Mouse (Mus musculus) right cerebral cortex, postnatal 25 days (tissue): ENCODE data around the gene Erp44.
A peak's percentile ranks its signal among the peaks of the same experiment; 100 is the strongest.

Experiments
- DNase-seq: peaks from one replicate; pipeline ENCODE4 v3.0.0; 2022

Gene Erp44

DNA sequence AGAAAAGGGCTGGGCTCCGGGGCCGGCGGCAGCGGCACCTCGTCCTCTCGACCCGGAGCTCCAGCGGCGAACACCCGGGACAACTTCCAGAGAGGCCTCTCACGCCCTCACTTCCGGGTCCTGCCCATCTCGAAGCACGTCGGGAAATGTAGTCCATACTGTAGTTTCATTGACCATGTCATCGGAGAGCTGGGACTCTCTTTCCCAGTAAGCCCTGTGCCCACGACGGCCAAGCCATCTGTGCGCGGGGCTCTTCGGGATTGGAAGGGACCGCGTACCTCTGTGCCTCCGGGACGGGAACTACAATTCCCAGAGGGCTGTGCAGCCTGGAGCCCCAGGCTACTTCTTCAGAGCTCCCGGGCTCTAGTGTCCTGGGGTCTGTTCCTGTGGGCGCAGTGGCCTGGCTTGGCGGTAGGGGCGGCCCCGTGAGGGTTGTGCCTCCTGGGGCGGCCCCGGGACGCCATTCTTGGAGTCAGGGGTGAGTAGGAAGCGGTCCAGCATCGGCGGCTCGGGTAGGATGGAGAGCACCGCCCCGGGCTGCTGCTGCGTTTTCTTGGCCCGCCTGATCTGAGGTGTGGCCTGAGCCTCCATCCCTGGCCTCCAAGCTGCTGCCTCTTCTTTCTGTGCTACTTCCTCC lies at the start of gene Erp44, which contains the start of gene Invs:
Gene Erp44, minus strand, starts transcription at position 61 of the 637 bp plus-strand sequence.
Gene Invs, plus strand, starts transcription at position 263 of the 637 bp plus-strand sequence.
- DNase-seq, result peak; percentile 95

DNA sequence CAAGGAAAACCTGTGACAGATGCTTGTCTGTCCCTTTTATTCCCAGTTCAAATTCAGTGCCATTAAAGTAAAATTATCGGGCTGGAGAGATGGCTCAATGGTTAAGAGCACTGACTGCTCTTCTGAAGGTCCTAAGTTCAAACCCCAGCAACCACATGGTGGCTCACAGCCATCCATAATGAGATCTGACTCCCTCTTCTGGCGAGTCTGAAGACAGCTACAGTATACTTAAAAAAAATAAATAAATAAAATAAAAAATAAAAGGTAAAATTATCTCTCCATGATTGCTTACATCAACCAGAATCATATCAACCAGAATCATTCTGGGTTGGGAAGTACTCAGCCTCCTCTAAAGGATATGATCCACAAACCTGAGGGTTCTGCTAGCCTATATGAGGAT lies 48.7 kb upstream of the Erp44 start:
- DNase-seq, result no peak

DNA sequence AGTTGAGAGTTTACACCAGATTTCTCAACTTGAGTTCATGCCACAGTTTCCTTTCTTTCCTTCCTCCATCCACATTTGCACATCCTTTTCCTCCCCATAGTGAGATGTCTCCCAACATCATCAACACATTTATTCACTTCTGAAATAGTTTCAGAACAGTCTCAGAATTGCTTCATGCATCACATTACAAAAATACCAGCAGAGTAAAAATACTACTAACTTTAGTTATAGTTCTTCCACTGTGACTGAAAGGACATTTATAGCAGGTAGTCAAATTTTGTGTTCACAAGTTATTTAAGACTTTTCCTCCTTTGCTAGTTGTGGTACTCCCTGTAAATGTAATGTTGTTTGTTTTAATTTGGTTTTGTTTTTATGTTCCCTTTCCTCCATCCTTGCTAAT lies 47.8 kb upstream of the Erp44 start:
- no peak for DNase-seq

DNA sequence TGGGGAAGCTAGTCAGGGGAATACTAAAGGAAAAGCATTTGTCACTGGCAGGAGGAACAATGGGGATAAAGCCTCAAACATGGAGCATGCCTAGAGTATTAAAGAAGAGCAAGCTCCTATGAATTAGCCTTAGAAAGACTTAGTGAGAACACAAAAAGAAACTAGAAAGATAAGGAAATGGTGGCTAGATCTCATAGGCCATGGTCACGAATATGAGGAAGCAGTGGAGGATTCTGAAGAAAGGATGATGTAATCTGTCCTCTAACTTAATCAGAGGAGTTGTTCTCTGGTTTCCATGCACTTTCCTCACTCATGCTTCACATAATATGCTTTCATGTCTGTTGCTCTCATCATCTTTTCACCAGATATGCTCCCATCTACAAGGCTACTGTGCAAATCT lies 42.7 kb upstream of the Erp44 start:
- DNase-seq, result no peak

DNA sequence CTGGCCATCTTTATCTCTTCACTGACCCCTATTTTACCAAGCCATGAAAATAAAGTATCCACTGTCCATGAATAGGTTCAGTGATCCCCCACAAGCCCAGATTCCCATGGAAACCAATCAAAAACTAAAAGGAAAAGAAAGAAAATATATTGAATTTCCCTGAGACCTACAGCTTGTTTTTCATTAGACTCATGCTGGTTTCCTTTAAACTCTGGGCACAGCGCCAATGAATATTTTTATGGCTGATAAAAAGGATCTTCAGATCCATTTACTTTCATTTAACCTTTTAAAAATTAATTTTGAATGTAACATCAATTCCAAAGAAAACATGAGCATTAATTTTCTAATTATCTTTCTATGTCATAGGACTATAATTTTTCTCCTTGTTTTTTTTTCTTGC lies 41.9 kb upstream of the Erp44 start:
- DNase-seq, result no peak

DNA sequence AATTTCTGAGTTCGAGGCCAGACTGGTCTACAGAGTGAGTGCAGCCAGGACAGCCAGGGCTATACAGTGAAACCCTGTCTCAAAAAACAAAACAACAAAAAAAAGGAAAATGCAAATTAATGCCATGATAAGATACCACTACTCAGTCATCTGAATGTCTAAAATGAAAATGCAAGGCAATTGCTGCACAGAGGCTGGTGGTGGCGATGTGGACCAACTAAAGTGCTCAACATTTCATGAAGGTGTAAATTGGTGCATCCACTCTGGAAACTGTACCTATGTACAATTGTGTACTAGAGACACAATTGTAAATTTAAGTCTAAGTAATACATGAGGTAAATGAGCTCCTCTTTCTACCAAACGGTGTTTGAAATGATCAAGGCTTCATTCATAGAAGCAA lies 36.7 kb upstream of the Erp44 start:
- no peak for DNase-seq

DNA sequence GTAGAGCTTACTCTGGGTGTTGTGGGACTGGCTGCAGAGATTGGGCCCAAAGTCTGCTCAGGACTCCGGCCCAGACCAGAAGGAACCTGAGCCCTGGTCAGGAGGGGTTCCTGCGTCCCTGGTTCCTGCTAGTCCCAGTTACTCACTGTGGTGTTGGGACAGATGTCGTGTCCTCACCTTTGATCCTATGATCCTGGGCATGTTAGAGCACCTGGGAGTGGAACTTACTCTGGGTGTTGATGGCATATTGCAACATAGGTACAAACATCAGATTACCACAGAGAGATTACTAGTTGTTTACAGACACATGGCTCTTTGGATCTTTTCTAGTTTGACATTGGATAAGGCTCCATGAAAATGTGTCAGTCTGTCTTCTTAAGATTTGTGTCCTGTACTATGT lies 35.5 kb upstream of the Erp44 start:
- no peak for DNase-seq

DNA sequence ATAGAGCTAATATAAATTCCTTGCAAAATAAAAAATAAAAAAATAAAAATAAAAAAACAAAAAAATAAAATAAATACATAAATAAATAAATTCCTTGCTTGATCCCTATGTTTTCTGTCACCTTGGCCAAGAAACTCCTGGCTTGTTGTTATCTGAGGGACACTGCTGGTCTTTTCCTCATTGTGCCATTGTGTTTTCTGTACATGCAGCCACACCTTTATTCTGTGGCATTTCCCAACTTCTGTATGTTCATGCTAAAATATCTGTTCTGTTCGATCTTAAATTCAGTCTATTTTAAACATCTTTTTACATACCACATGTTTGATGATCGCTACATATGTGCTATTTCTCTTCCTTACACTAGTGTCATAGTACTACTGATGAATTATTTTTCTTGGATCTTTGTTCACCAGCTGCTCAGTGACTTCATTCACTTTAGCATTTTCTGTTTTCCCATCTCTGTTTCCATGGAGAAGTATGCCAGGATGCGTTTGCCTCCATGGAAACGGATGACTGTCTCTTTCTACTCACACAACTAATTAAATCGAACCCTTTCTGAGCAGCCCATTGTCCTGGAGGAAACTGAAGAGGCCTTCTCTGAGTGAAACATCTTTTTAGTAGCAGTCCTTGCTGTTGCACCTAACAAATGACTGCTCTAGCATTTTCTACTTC lies 7.9 kb upstream of the Erp44 start:
- peak; percentile 10 for DNase-seq

DNA sequence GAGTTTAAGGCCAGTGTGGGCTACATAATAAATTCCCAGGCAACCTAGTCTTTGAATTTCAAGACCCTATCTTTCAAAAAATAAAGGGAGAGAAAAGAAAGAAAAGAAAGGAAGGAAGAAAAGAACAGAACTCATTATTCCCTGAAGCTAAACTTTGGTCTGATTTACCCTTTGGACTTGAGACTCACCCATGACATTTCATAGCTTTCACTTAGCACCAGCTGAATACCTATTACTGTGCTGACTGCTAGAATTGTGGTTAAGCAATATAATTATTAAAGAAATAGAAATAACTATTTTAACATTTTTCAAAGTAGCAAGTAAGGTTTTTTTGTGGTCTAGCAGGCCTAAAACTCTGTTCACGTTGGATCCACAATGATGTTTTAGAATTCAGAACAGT lies 1.8 kb upstream of the Erp44 start:
- DNase-seq, result no peak

DNA sequence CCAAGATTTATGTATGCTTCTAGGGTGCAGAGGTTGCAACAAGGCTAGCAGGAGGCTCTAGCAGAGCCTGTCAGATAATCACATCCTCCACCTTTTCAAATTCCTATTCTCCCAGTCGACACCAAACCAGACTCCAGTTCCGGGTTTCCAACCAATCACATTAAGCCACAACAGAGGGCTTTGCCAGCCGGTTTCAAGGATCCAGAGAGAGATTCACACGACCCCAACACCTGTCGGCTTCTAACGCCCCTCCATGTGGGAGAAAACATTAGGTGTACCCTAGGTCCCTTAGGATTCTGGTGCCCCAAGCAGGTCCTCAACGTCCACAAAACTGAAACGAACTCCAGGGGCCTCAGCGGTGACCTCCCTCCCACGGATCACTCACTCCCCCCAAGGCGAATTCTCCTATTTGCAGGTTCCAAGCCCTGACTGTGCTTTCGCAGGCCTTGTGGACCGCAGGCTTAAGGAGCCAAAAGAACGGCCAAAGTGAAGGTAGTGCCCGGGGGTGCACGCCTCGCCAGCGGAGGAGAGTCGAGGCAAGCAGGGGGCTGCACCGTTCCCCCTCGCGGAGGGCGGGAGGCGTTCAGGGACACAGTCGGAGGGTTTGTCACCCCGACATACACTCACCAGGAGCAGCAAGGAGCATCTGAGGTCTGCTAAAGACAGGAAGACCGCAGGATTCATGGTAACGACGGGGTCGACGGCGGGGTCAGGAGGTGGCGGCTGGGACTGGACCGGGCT lies 431 bp downstream of the Erp44 start:
- DNase-seq, result no peak

DNA sequence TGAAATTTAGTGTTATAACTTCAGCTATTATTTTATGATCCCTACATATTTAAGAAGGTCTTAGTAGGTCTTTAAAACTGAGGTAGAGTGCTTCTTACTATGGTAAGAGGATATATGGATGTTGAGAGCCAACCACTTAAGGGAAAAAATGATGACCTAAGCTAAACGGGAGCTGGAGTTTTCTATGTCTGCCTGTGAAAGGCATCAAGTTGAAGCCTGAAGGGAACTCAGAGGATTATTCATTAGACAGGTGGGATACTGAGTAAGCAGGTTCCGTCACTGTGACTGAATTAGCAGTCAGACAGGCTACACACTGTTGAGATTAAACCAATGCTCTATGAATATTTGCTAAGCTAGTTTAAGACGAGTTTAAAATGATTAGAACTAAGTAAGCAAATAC lies 2.3 kb downstream of the Erp44 start:
- DNase-seq, result no peak

DNA sequence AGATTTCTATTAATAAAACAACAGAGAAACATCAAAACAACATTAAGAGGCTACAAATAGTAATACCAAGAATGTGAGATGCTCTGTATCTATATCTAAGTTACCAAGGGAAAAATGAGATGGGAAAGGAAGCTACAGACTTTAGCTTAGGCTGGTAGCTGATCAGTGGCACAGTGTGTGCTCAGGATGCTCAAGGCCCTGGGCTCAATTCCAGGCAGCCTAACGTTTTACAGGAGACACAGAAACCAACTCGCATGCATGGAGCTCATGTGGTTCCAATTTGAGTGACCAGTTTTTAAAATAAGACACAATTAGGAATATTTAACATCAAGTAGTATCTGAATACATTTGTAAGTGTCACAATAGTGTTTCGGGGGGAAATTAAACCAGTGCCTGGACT lies 3.6 kb downstream of the Erp44 start:
- no peak for DNase-seq

DNA sequence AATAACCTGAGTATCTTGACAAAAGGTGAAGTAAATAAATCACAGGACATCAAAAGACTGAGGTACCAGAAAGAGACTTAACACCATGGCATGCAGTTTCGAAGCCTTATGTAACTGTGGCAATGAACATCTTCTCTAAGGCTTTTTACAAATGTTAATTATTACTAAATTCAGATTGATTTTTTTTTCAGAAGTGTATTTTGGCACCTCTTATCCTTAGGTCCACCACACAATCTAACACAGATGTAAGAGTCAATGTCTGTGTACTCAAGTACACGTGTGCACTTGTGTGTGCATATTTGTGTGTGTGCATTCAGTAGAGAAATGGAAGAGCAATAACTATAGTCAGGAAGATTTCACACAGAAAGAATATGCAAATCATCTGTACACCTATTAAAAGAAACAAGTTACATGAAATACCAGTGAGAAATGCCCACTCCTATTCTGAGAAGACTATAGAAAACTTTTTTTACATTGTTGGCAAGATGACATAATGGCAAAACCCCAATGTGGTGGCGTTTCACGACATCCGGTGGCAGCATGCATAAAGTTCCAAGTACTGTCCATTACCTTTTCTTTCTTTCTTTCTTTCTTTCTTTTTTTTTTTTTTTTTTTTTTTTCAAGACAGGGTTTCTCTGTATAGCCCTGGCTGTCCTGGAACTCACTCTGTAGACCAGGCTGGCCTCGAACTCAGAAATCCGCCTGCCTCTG lies 6.1 kb downstream of the Erp44 start:
- no peak for DNase-seq

DNA sequence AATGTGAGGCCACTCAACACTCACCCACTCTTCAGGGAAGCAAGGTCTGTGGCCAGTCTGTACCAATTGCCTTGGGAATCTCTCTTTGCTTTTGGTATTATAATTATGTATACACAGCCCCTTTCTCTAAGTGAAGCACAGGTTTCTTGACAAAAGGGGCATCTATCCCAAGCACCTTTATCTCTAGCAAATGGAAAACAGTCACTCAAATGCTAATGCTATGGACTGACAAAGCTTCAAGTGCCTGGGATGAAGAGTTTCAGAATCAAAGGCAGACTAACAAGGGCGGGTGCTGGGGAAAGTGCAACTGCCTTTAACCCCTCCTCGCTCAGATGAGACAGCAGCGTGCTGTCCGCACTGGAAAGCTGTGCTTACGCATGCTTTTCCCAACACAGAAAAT lies 7.5 kb downstream of the Erp44 start:
- no peak for DNase-seq

DNA sequence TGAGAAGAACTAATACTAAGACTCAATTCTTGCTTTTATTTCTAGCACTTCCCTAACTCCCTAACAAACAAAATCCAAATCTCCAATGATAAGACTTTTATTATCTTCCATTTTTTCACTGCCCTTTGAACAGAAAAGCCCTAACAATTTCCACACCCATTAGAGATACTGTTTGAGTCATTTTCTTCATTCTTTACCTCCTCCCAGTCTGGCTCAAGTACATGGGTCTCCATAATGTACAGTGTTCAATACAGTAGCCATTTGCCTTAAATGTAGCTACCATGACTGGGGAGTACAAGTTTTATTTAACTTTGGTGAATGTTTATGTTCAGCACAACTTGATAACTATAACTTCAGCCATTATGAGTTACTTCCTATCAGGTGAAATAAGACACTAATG lies 8.8 kb downstream of the Erp44 start:
- DNase-seq, result no peak

DNA sequence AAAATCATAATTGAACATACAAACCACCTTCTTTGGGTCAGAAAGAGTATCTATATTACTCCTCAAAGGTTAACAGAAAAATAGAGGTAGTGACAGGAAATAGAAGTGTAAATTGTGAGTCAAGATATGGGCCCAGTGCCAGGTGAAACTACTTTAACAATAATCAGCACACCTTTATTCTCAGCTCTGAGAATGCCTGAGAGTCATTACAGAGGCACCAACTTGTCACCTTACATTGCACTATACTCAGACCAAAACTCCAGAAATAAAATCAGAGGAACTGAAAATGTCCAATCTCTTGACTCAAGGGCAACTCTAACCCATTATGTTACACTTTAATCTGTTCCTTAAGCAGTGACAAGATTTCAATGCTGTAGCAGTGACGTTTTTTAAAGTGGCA lies 11.2 kb downstream of the Erp44 start:
- DNase-seq, result no peak

DNA sequence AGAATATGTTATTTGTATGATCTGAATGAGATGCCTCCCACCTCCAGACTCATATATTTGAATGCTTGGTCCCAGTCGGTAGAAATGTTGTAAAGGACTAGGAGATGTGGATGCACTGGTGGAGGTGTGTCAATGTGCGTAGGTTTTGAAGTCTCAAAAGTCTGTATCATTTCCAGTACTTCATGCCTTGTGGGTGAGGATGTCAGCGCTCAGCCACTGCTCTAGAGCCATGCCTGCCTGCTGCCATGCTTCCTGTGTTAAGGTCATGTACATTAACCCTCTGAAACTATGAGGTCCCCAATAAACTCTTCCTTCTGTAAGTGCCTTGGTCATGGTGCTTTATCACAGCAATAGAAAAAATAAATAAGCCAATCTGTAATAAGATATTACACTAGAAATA lies 11.7 kb downstream of the Erp44 start:
- no peak for DNase-seq

DNA sequence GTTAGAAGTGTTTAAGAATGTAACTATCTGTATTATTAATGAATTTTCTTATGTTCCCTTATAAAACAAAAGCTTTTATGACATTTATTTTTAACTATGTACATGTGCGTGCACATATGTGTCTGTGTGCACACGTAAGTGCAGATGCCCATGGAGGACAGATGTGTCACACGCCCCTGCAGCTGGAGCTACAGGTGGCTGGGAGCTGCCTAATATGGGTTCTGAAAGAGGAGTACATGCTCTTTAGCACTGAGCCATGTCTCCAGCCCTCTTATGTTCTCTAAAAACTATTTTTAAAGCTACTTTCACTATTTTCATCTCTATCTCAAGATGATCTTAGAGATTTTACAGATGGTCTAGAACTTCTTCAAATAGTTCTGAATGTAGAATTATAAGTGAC lies 21.3 kb downstream of the Erp44 start:
- no peak for DNase-seq

DNA sequence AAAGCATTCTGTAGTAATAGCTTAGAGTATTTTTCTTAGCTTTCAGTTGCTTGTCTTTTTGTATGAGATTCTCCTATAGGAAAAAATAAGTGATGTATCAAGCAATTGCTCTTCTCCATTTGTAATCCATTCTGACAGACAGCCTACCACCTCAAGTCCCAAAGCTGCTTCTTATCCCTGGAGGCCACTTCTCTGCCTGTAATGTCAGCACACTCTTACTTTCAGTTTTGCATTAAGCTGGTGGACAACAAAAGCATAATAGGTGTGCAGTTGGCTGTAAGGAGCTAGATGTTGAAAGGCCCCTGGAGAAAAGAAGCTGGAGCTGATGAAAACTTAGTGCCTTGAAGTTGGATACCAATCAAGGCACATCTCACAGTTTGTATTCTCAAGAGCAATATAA lies 26.1 kb downstream of the Erp44 start:
- no peak for DNase-seq

DNA sequence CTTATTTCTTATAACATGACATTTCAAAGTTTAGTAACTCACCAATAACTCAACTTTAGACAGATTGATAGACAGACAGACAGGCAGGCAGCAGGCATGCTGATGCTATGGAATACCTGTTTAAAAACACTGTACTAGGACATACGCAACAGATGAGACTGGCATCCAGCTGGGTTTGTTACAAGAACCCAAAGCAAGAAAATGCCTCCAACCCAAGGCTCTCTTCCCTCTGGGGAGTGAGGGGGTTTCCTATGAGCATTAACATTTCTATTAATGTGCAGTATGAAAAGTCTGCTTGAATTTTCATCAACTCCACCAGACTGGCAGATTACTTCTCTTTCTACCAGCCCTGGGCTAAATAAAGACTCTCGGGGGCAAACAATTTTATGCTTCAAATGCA lies 35.1 kb downstream of the Erp44 start:
- no peak for DNase-seq

DNA sequence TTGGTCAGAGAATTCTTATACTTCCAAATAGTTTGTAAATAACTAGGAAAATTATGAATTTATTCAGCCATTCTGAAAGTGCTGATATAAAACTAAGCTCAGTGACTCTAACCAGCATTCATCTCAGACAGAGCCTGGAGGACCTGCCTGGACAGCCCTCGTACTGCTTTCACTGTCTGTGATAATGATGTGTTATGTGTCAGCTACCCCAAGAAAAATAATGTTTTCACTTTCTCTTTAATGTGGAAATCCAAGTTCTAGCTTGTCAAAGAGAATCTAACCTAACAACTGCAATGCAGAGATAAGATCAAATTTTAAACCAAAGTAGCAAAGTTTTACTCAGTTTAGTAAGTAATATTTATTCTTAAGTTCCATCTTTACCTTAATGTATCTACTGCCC lies 35.6 kb downstream of the Erp44 start:
- DNase-seq, result no peak

DNA sequence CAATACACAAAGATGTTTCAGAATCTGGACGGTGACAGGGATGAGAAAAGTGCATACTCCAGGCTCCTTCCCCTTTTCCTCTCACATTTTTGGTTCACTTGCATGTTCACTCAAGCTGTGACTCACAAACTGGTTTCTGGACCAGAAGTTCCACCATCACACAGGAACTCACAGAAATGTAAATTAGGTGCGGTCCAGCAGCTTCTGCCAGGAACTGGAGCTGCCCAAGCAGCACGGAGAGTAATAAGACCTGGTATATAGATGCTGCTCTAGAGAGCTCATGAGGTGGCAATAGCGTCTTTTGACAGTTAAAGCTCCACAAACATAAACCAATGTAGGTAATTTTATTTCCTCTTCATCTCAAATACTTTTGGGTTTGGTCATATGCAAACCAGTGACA lies 36.9 kb downstream of the Erp44 start:
- no peak for DNase-seq

DNA sequence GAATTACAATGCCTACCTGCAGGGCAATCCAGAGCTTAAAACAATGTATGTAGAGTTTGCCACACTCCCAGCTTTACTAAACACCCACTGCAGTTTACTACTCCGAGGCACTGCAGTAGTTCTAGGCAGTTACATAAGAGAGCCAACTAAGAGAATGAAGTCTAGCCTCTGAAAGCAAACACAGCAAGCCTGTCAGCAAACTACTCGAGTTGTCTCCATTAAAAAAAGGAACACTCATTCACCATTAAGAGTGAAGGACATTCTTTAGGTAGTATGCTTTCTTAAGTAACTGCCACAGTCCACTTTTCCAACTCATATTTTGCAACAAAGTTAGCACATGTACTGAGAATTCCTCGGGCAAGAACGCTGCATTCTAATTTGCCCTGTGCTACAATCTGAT lies 40.3 kb downstream of the Erp44 start:
- DNase-seq, result no peak

DNA sequence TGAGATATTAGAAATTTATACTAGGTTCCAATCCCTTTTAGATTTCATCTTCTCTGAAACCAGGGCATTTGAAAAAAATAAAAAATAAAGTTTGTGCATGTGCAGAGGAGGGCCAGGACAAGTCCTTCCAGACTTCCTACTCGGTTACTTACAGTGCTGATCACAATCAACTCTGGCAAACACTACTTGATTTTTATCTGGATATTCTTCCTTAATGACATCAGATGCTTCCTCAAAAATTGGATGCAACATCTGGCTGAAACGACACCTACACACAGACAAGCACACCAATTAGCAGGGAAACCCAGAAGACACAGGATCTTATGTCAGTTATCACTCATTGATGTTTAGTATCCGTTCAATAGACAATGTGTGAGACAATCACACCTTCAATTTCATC lies 42.6 kb downstream of the Erp44 start:
- DNase-seq, result no peak
